In the genomic region with DNA sequence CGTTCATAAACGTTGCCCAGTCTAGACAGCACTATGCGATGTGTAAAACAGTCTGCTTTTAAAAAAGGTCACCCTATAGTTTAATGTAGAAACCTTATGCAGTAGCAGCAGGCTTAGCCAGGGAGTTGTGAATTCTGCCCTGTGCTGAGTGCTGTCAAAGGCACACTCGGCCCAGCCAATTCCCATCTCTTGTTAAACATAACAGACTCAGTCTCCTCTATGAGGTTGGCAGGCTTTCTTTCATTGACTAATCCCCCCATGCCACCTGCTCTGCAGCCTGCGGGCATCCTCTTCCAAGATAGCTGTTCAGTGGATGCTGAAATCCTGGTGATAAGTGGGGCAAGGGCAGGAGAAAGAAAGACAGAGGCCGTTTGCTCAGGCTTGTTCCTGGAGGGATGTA, we compare ENCODE assay signal across 11 mouse cellular contexts. TPM values are rescaled to one million over a fixed set of nuclear protein-coding genes. Genes with fewer than 3 reads are reported as not detected.
DNase-seq lines count a peak whose midpoint lies in the region; ATAC-seq and TF ChIP-seq lines count a peak whose summit lies in the region.
"Had no signal": no experiment of that assay in that cellular context is flagged by ENCODE, and none has a peak within 500 bp of the region (broad histone marks: within the 10 kb centered on the region; RNA-seq: fewer than 3 reads in every experiment).

No protein-coding gene starts in this region.

- peak overlapping the region; percentile 69 for H3K27ac ChIP-seq in forebrain, postnatal 0 days (ENCODE audit: low read depth, low read length)

- peaks cover 31% of the 10 kb centered on the region for H3K4me1 ChIP-seq in forebrain, postnatal 0 days (ENCODE audit: insufficient read depth)

- no peak for TF ChIP-seq CTCF in brain, embryonic 14.5 days (IDR thresholded peaks at IDR 0.05; ENCODE audit: borderline replicate concordance, extremely low read depth, insufficient read depth, insufficient read length)
- no peak for TF ChIP-seq CTCF in forebrain, postnatal 0 days (IDR thresholded peaks at IDR 0.05; ENCODE audit: low read depth)

- intact Hi-C loops in left cerebral cortex, postnatal 4 days (cut with DNase I): no loop called here

- no peaks in the 10 kb centered on the region; the same call in 1 of the 2 replicates for H3K36me3 ChIP-seq in forebrain, postnatal 0 days (ENCODE audit: insufficient read depth)

- 0 out of 2 replicates have a peak overlapping the region, but pooled peaks have one; percentile 10 for H3K9ac ChIP-seq in forebrain, postnatal 0 days

- peak; percentile 85 for ATAC-seq in forebrain, postnatal 0 days

- peak; percentile 77 for DNase-seq in left cerebral cortex, postnatal 4 days
- DNase-seq in left cerebral cortex, adult 11 months (ENCODE audit: low spot score): no peak
- DNase-seq in brain, embryonic 14.5 days (ENCODE audit: low read depth): peak; percentile 90
- DNase-seq in cerebellum, adult 18-20 months: peak; percentile 78 to 87
- peak; percentile 77 for DNase-seq in forebrain, postnatal 0 days
- DNase-seq in urinary bladder, postnatal 36 days (ENCODE audit: low spot score in 2 of 2): no peak
- no peak for DNase-seq in thymus, postnatal 14 days
- DNase-seq: adrenal gland, postnatal 14 days; heart, adult 18-20 months; thymus, postnatal 36 days had no signal

- H3K4me3 ChIP-seq in forebrain, postnatal 0 days (ENCODE audit: low read depth, low read length): no peak overlapping the region

- H3K27me3 ChIP-seq in forebrain, postnatal 0 days (ENCODE audit: insufficient read depth, low read length): no peaks in the 10 kb centered on the region
- H3K27me3 ChIP-seq: CH12.LX had no signal

- H3K4me2 ChIP-seq in forebrain, postnatal 0 days (ENCODE audit: low read depth): no peak overlapping the region

- H3K9me3 ChIP-seq in forebrain, postnatal 0 days (ENCODE audit: low read length): no peaks in the 10 kb centered on the region

- 26% methylated on average over 6 of the region's 6 CpGs for WGBS in forebrain, postnatal 0 days

- TF ChIP-seq POLR2A in brain, embryonic 14.5 days (IDR thresholded peaks at IDR 0.05; ENCODE audit: borderline replicate concordance, extremely low read depth, insufficient read depth, insufficient read length, poor library complexity, severe bottlenecking): no peak

RNA-seq across cellular contexts. Expression of a gene that starts 27.1 kb away (rescaled TPM):
- 10 to 100 TPM; 51.7 to 53.0 TPM for total RNA-seq in left cerebral cortex, postnatal 4 days (2021)
- 52.9 and 54.8 TPM in 2 replicates for polyA plus RNA-seq in brain, embryonic 14.5 days (2012; rRNA removed)
- total RNA-seq in forebrain, postnatal 0 days (2014; rRNA removed): 25.9 and 28.7 TPM in 2 replicates
- polyA plus RNA-seq in forebrain, postnatal 0 days (2015; fragmentation: Nextera tagmentation; extraction: Ambion mirVana): 3.7 and 4.0 TPM in 2 replicates

Comparison
In these comparisons a context has a peak if more than half of its experiments do, and no peak if none do; other contexts are left out.
1. DNase-seq: peak in left cerebral cortex, postnatal 4 days (single experiment), brain, embryonic 14.5 days (single experiment), cerebellum, adult 18-20 months (2 of 2) and forebrain, postnatal 0 days (single experiment); none in left cerebral cortex, adult 11 months (single experiment), urinary bladder, postnatal 36 days (0 of 2) and thymus, postnatal 14 days (single experiment).